Mouse (Mus musculus): ENCODE results near the gene Actn1. TPM values are rescaled to one million over a fixed set of nuclear protein-coding genes. Genes with fewer than 3 reads are reported as not detected.

The Actn1 gene
- total RNA-seq, 2 experiments from 2014 or later = 13.4 to 15.5 TPM

- ATAC-seq (replicated peaks; ENCODE audit: low FRiP score, poor library complexity, severe bottlenecking) = peak; percentile 71
Observed at GRCm38 (mm10) chr12:80146227-80147223, 113.6 kb downstream of the Actn1 start.

GRCm38 (mm10) chr12:80145365-80145764 is 114.8 kb downstream of the Actn1 start:
- no peak for ATAC-seq (replicated peaks; ENCODE audit: low FRiP score, poor library complexity, severe bottlenecking)

GRCm38 (mm10) chr12:80144846-80145245 is 115.3 kb downstream of the Actn1 start:
- ATAC-seq (replicated peaks; ENCODE audit: low FRiP score, poor library complexity, severe bottlenecking) = no peak

- ATAC-seq (replicated peaks; ENCODE audit: low FRiP score, poor library complexity, severe bottlenecking) = peak; percentile 65
Observed at GRCm38 (mm10) chr12:80141470-80141869, 118.7 kb downstream of the Actn1 start.

- ATAC-seq (replicated peaks; ENCODE audit: low FRiP score, poor library complexity, severe bottlenecking) = no peak
Observed at GRCm38 (mm10) chr12:80141011-80141410, 119.2 kb downstream of the Actn1 start.

GRCm38 (mm10) chr12:80137744-80138143 is 122.4 kb downstream of the Actn1 start:
- no peak for ATAC-seq (replicated peaks; ENCODE audit: low FRiP score, poor library complexity, severe bottlenecking)

- no peak for ATAC-seq (replicated peaks; ENCODE audit: low FRiP score, poor library complexity, severe bottlenecking)
Observed at GRCm38 (mm10) chr12:80137246-80137645, 122.9 kb downstream of the Actn1 start.

GRCm38 (mm10) chr12:80136264-80136930 is 123.8 kb downstream of the Actn1 start:
- no peak for ATAC-seq (replicated peaks; ENCODE audit: low FRiP score, poor library complexity, severe bottlenecking)

- ATAC-seq (replicated peaks; ENCODE audit: low FRiP score, poor library complexity, severe bottlenecking) = no peak
Observed at GRCm38 (mm10) chr12:80135173-80135572, 125.0 kb downstream of the Actn1 start.

GRCm38 (mm10) chr12:80133011-80133545 is 127.1 kb downstream of the Actn1 start:
- ATAC-seq (replicated peaks; ENCODE audit: low FRiP score, poor library complexity, severe bottlenecking) = peak; percentile 36

GRCm38 (mm10) chr12:80132250-80133003 is 127.7 kb downstream of the Actn1 start:
- peak; percentile 87 for ATAC-seq (replicated peaks; ENCODE audit: low FRiP score, poor library complexity, severe bottlenecking)

GRCm38 (mm10) chr12:80131359-80132249 is 128.6 kb downstream of the Actn1 start:
- peak; percentile 46; the same call in 1 of the 2 replicates for ATAC-seq (replicated peaks; ENCODE audit: low FRiP score, poor library complexity, severe bottlenecking)

- no peak for ATAC-seq (replicated peaks; ENCODE audit: low FRiP score, poor library complexity, severe bottlenecking)
Observed at GRCm38 (mm10) chr12:80130558-80131358, 129.4 kb downstream of the Actn1 start.

GRCm38 (mm10) chr12:80129531-80129930 is 130.6 kb downstream of the Actn1 start:
- ATAC-seq (replicated peaks; ENCODE audit: low FRiP score, poor library complexity, severe bottlenecking) = peak; percentile 58

- no peak for ATAC-seq (replicated peaks; ENCODE audit: low FRiP score, poor library complexity, severe bottlenecking)
Observed at GRCm38 (mm10) chr12:80127191-80127762, 132.9 kb downstream of the Actn1 start.

- ATAC-seq (replicated peaks; ENCODE audit: low FRiP score, poor library complexity, severe bottlenecking) = no peak
Observed at GRCm38 (mm10) chr12:80125316-80125715, 134.9 kb downstream of the Actn1 start.

- no peak for ATAC-seq (replicated peaks; ENCODE audit: low FRiP score, poor library complexity, severe bottlenecking)
Observed at GRCm38 (mm10) chr12:80124756-80125155, 135.4 kb downstream of the Actn1 start.

GRCm38 (mm10) chr12:80124211-80124610 is 136.0 kb downstream of the Actn1 start:
- ATAC-seq (replicated peaks; ENCODE audit: low FRiP score, poor library complexity, severe bottlenecking) = 0 out of 2 replicates have a peak, but pooled peaks have one; percentile 40

All from erythroblast, adult 5-6 weeks (primary cell).